Mouse (Mus musculus) C2C12 (cell line): ENCODE results near the gene Uvrag.

Experiments used
- CEBPB ChIP-seq: IDR thresholded peaks from one replicate; pipeline ENCODE4 v1.6.1; 2011; ENCODE audit warnings: low read depth, mild to moderate bottlenecking, control low read depth, moderate library complexity
- CTCF ChIP-seq: IDR thresholded peaks from one replicate; pipeline ENCODE4 v1.5.1; 2011; ENCODE audit not compliant: control insufficient read depth, insufficient read depth, insufficient read length
- FOSL1 ChIP-seq: IDR thresholded peaks from one replicate; pipeline ENCODE4 v1.8.0; 2011; ENCODE audit warnings: mild to moderate bottlenecking, low read length; ENCODE audit not compliant: poor library complexity, insufficient read depth, severe bottlenecking
- MAX ChIP-seq: IDR thresholded peaks from one replicate; pipeline ENCODE4 v1.6.1; 2011; ENCODE audit warnings: mild to moderate bottlenecking, control low read depth
- MYOD1 ChIP-seq: IDR thresholded peaks from one replicate; pipeline ENCODE4 v1.6.1; 2011; ENCODE audit warnings: low read depth; ENCODE audit not compliant: control insufficient read depth, insufficient read length
- MYOG ChIP-seq: IDR thresholded peaks from one replicate; pipeline ENCODE4 v1.6.1; 2011; ENCODE audit not compliant: control insufficient read depth, insufficient read length; ENCODE audit errors: extremely low read depth
- USF1 ChIP-seq: IDR thresholded peaks from one replicate; pipeline ENCODE4 v1.6.1; 2011; ENCODE audit warnings: low read depth, mild to moderate bottlenecking, control low read depth, moderate library complexity

- no peak for TF ChIP-seq CTCF
- TF ChIP-seq FOSL1, result no peak
- no peak for TF ChIP-seq MYOD1
- no peak for TF ChIP-seq MAX
- TF ChIP-seq MYOG, result no peak
- no peak for TF ChIP-seq USF1
- TF ChIP-seq CEBPB, result no peak
Measured at GRCm38 (mm10) chr7:98984319-98984718, 156.6 kb downstream of the Uvrag start.
